Mouse (Mus musculus) stomach, embryonic 15.5 days (tissue): ENCODE measurements at regions not wholly inside any gene's neighbourhood (a gene's known extent, or its start where the extent isn't known, plus 50 kb on each side); places are given as distances from the start of the nearest gene placed in this dataset.

Experiments used
- ATAC-seq: fragments of 200-750 bp; cut with Nextera tagmentation; 2 replicates; pipeline ENCODE4 v1.8.0; 2017; ENCODE audit warnings: low read depth, moderate number of reproducible peaks, moderate TSS enrichment; ENCODE audit not compliant: insufficient read depth, low FRiP score
- H3K27ac ChIP-seq: fragments of 300-500 bp; sonication (generic); 2 replicates; pipeline ENCODE4 v1.5.1; 2015; ENCODE audit warnings: mild to moderate bottlenecking, inconsistent platforms
- H3K27me3 ChIP-seq: fragments of 300-500 bp; sonication (generic); replicated peaks from 2 replicates; pipeline ENCODE4 v1.6.1; 2015; ENCODE audit warnings: inconsistent platforms
- H3K36me3 ChIP-seq: fragments of 300-500 bp; sonication (generic); 2 replicates; pipeline ENCODE4 v1.6.1; 2015; ENCODE audit warnings: inconsistent platforms
- H3K4me1 ChIP-seq: fragments of 300-500 bp; sonication (generic); 2 replicates; pipeline ENCODE4 v1.6.1; 2015; ENCODE audit warnings: inconsistent platforms
- H3K4me2 ChIP-seq: fragments of 300-500 bp; sonication (generic); 2 replicates; pipeline ENCODE4 v1.6.1; 2015; ENCODE audit warnings: mild to moderate bottlenecking, inconsistent platforms
- H3K4me3 ChIP-seq: fragments of 300-500 bp; sonication (generic); replicated peaks from 2 replicates; pipeline ENCODE4 v1.5.1; 2015; ENCODE audit warnings: inconsistent platforms
- H3K9ac ChIP-seq: fragments of 300-500 bp; sonication (generic); 2 replicates; pipeline ENCODE4 v1.6.1; 2015; ENCODE audit warnings: inconsistent platforms
- H3K9me3 ChIP-seq: fragments of 300-500 bp; sonication (generic); 2 replicates; pipeline ENCODE4 v1.6.1; 2016; ENCODE audit warnings: inconsistent platforms
- WGBS: fragments of 180-500 bp; shearing (Covaris S2); methylation state at CpG from one replicate; pipeline ENCODE4 v1.1.7; 2015; 5-methylcytosine and 5-hydroxymethylcytosine counted together

- no peaks in the 10 kb centered on the region for H3K36me3 ChIP-seq
- H3K27ac ChIP-seq, result no peak overlapping the region
- no peak for ATAC-seq
- no peaks in the 10 kb centered on the region for H3K4me1 ChIP-seq
- H3K4me3 ChIP-seq, result no peak overlapping the region
- H3K27me3 ChIP-seq, result no peaks in the 10 kb centered on the region
- 74% methylated on average over 4 of the region's 4 CpGs for WGBS
- H3K9me3 ChIP-seq, result no peaks in the 10 kb centered on the region
- H3K4me2 ChIP-seq, result no peak overlapping the region
- H3K9ac ChIP-seq, result no peak overlapping the region
Measured at GRCm38 (mm10) chr17:51683318-51683717, 149.8 kb downstream of the Satb1 start.

- no peak for ATAC-seq
- Histone ChIP-seq H3K9ac (no peak overlapping the region), H3K4me1 (no peaks in the 10 kb centered on the region), H3K4me3 (no peak overlapping the region), H3K9me3 (no peaks in the 10 kb centered on the region), H3K36me3 (no peaks in the 10 kb centered on the region), H3K27me3 (no peaks in the 10 kb centered on the region), H3K27ac (no peak overlapping the region), H3K4me2 (no peak overlapping the region)
- WGBS, result 79% methylated on average over 3 of the region's 3 CpGs
Measured at GRCm38 (mm10) chr17:51682368-51682767, 150.7 kb downstream of the Satb1 start.

- Histone ChIP-seq H3K27me3 (no peaks in the 10 kb centered on the region), H3K36me3 (no peaks in the 10 kb centered on the region), H3K27ac (no peak overlapping the region), H3K4me1 (no peaks in the 10 kb centered on the region), H3K9me3 (no peaks in the 10 kb centered on the region), H3K4me3 (no peak overlapping the region), H3K9ac (no peak overlapping the region), H3K4me2 (no peak overlapping the region)
- ATAC-seq, result no peak
- 89% methylated on average over 8 of the region's 8 CpGs for WGBS
Measured at GRCm38 (mm10) chr17:51677451-51677850, 155.6 kb downstream of the Satb1 start.

GRCm38 (mm10) chr17:51658408-51658807, 174.7 kb downstream of the Satb1 start:
- WGBS, result 79% methylated on average over 4 of the region's 4 CpGs
- no peak overlapping the region for H3K27ac ChIP-seq
- H3K36me3 ChIP-seq, result no peaks in the 10 kb centered on the region
- no peak overlapping the region for H3K9ac ChIP-seq
- H3K4me2 ChIP-seq, result no peak overlapping the region
- H3K4me3 ChIP-seq, result no peak overlapping the region
- no peaks in the 10 kb centered on the region for H3K27me3 ChIP-seq
- H3K4me1 ChIP-seq, result no peaks in the 10 kb centered on the region
- no peaks in the 10 kb centered on the region for H3K9me3 ChIP-seq
- ATAC-seq, result no peak

- Histone ChIP-seq H3K4me2 (no peak overlapping the region), H3K4me3 (no peak overlapping the region), H3K9me3 (no peaks in the 10 kb centered on the region), H3K27me3 (no peaks in the 10 kb centered on the region), H3K36me3 (no peaks in the 10 kb centered on the region), H3K27ac (no peak overlapping the region), H3K9ac (no peak overlapping the region), H3K4me1 (no peaks in the 10 kb centered on the region)
- 66% methylated on average over 3 of the region's 3 CpGs for WGBS
- ATAC-seq, result no peak
Measured at GRCm38 (mm10) chr17:51653881-51654280, 179.2 kb downstream of the Satb1 start.

- no peak overlapping the region for H3K27ac ChIP-seq
- no peaks in the 10 kb centered on the region for H3K9me3 ChIP-seq
- no peak overlapping the region for H3K4me2 ChIP-seq
- no peaks in the 10 kb centered on the region for H3K27me3 ChIP-seq
- WGBS, result 72% methylated on average over 2 of the region's 2 CpGs
- H3K36me3 ChIP-seq, result no peaks in the 10 kb centered on the region
- no peak overlapping the region for H3K9ac ChIP-seq
- H3K4me1 ChIP-seq, result no peaks in the 10 kb centered on the region
- H3K4me3 ChIP-seq, result no peak overlapping the region
- no peak for ATAC-seq
Measured at GRCm38 (mm10) chr17:51651880-51652279, 181.2 kb downstream of the Satb1 start.

GRCm38 (mm10) chr17:51649213-51649815, 183.8 kb downstream of the Satb1 start:
- ATAC-seq, result no peak
- H3K9me3 ChIP-seq, result no peaks in the 10 kb centered on the region
- H3K4me3 ChIP-seq, result no peak overlapping the region
- H3K9ac ChIP-seq, result no peak overlapping the region
- H3K27me3 ChIP-seq, result no peaks in the 10 kb centered on the region
- H3K4me1 ChIP-seq, result no peaks in the 10 kb centered on the region
- H3K36me3 ChIP-seq, result no peaks in the 10 kb centered on the region
- H3K27ac ChIP-seq, result no peak overlapping the region
- no peak overlapping the region for H3K4me2 ChIP-seq
- WGBS, result 75% methylated on average over 12 of the region's 12 CpGs

- no peak overlapping the region for H3K4me2 ChIP-seq
- ATAC-seq, result no peak
- H3K36me3 ChIP-seq, result no peaks in the 10 kb centered on the region
- no peaks in the 10 kb centered on the region for H3K4me1 ChIP-seq
- H3K9ac ChIP-seq, result no peak overlapping the region
- WGBS, result 61% methylated on average over 2 of the region's 2 CpGs
- H3K27ac ChIP-seq, result no peak overlapping the region
- H3K27me3 ChIP-seq, result no peaks in the 10 kb centered on the region
- H3K4me3 ChIP-seq, result no peak overlapping the region
- no peaks in the 10 kb centered on the region for H3K9me3 ChIP-seq
Measured at GRCm38 (mm10) chr17:51646416-51646815, 186.7 kb downstream of the Satb1 start.

GRCm38 (mm10) chr17:51645866-51646265, 187.2 kb downstream of the Satb1 start:
- no peaks in the 10 kb centered on the region for H3K9me3 ChIP-seq
- no peaks in the 10 kb centered on the region for H3K4me1 ChIP-seq
- no peak overlapping the region for H3K27ac ChIP-seq
- H3K4me3 ChIP-seq, result no peak overlapping the region
- H3K9ac ChIP-seq, result no peak overlapping the region
- H3K27me3 ChIP-seq, result no peaks in the 10 kb centered on the region
- no peaks in the 10 kb centered on the region for H3K36me3 ChIP-seq
- ATAC-seq, result no peak
- 84% methylated on average over 1 of the region's 1 CpGs for WGBS
- H3K4me2 ChIP-seq, result no peak overlapping the region

- H3K9me3 ChIP-seq, result no peaks in the 10 kb centered on the region
- H3K4me3 ChIP-seq, result no peak overlapping the region
- whole genome bisulfite sequencing, result 55% methylated on average over 2 of the region's 2 CpGs
- H3K27me3 ChIP-seq, result no peaks in the 10 kb centered on the region
- ATAC-seq, result no peak
- no peaks in the 10 kb centered on the region for H3K4me1 ChIP-seq
- H3K4me2 ChIP-seq, result no peak overlapping the region
- H3K27ac ChIP-seq, result no peak overlapping the region
- H3K9ac ChIP-seq, result no peak overlapping the region
- H3K36me3 ChIP-seq, result no peaks in the 10 kb centered on the region
Measured at GRCm38 (mm10) chr17:51642682-51643081, 190.4 kb downstream of the Satb1 start.

- Histone ChIP-seq H3K27me3 (no peaks in the 10 kb centered on the region), H3K27ac (no peak overlapping the region), H3K9ac (no peak overlapping the region), H3K4me1 (no peaks in the 10 kb centered on the region), H3K4me3 (no peak overlapping the region), H3K4me2 (no peak overlapping the region), H3K36me3 (no peaks in the 10 kb centered on the region), H3K9me3 (no peaks in the 10 kb centered on the region)
- ATAC-seq, result no peak
- WGBS, result 90% methylated on average over 4 of the region's 4 CpGs
Measured at GRCm38 (mm10) chr17:51635913-51636312, 197.2 kb downstream of the Satb1 start.

GRCm38 (mm10) chr17:51631574-51631973, 201.5 kb downstream of the Satb1 start:
- ATAC-seq, result no peak
- Histone ChIP-seq H3K9ac (no peak overlapping the region), H3K4me1 (no peaks in the 10 kb centered on the region), H3K9me3 (no peaks in the 10 kb centered on the region), H3K4me2 (no peak overlapping the region), H3K36me3 (no peaks in the 10 kb centered on the region), H3K27me3 (no peaks in the 10 kb centered on the region), H3K4me3 (no peak overlapping the region), H3K27ac (no peak overlapping the region)
- 20% methylated on average over 2 of the region's 2 CpGs for WGBS

GRCm38 (mm10) chr17:51620528-51620927, 212.6 kb downstream of the Satb1 start:
- Histone ChIP-seq H3K4me1 (no peaks in the 10 kb centered on the region), H3K9ac (no peak overlapping the region), H3K36me3 (no peaks in the 10 kb centered on the region), H3K9me3 (no peaks in the 10 kb centered on the region), H3K4me3 (no peak overlapping the region), H3K27ac (no peak overlapping the region), H3K27me3 (no peaks in the 10 kb centered on the region), H3K4me2 (no peak overlapping the region)
- ATAC-seq, result no peak
- 46% methylated on average over 3 of the region's 3 CpGs for WGBS
